Mouse (Mus musculus) heart, embryonic 15.5 days (tissue): ENCODE results near the gene Gm10428. TPM values are rescaled to one million over a fixed set of nuclear protein-coding genes. Genes with fewer than 3 reads are reported as not detected.

Experiments used
- ATAC-seq: fragments of 200-750 bp; cut with Nextera tagmentation; replicated peaks from 2 replicates; pipeline ENCODE4 v1.8.0; 2017; ENCODE audit warnings: low read depth, moderate TSS enrichment; ENCODE audit not compliant: insufficient number of reproducible peaks, insufficient read depth, low FRiP score
- H3K27ac ChIP-seq: fragments of 300-500 bp; sonication (generic); 2 replicates; pipeline ENCODE4 v1.5.1; 2015; ENCODE audit warnings: mild to moderate bottlenecking, inconsistent platforms
- H3K27me3 ChIP-seq: fragments of 300-500 bp; sonication (generic); 2 replicates; pipeline ENCODE4 v1.6.1; 2015; ENCODE audit warnings: inconsistent platforms
- H3K36me3 ChIP-seq: fragments of 300-500 bp; sonication (generic); 2 replicates; pipeline ENCODE4 v1.6.1; 2015; ENCODE audit warnings: mild to moderate bottlenecking, inconsistent platforms
- H3K4me1 ChIP-seq: fragments of 300-500 bp; sonication (generic); replicated peaks from 2 replicates; pipeline ENCODE4 v1.6.1; 2015; ENCODE audit warnings: inconsistent platforms
- H3K4me2 ChIP-seq: fragments of 300-500 bp; sonication (generic); 2 replicates; pipeline ENCODE4 v1.6.1; 2015; ENCODE audit warnings: inconsistent platforms, mild to moderate bottlenecking, moderate library complexity
- H3K4me3 ChIP-seq: fragments of 300-500 bp; sonication (generic); 2 replicates; pipeline ENCODE4 v1.5.1; 2015; ENCODE audit warnings: mild to moderate bottlenecking, inconsistent platforms
- H3K9ac ChIP-seq: fragments of 300-500 bp; sonication (generic); 2 replicates; pipeline ENCODE4 v1.6.1; 2015; ENCODE audit warnings: mild to moderate bottlenecking, inconsistent platforms
- H3K9me3 ChIP-seq: fragments of 300-500 bp; sonication (generic); replicated peaks from 2 replicates; pipeline ENCODE4 v1.6.1; 2016; ENCODE audit warnings: inconsistent platforms
- WGBS: fragments of 180-500 bp; shearing (Covaris S2); methylation state at CpG from one replicate; pipeline ENCODE4 v1.1.7; 2015; ENCODE audit warnings: mixed read lengths; 5-methylcytosine and 5-hydroxymethylcytosine counted together
- polyA plus RNA-seq: library from polyadenylated mRNA; unstranded; fragments of >200 nt; fragmentation: Nextera tagmentation; extraction: Ambion mirVana; gene quantifications from 2 replicates; pipeline ENCODE4 v1.2.1, GENCODE M21; 2015

The Gm10428 gene
- not detected in 2 replicates for polyA plus RNA-seq

- Histone ChIP-seq H3K9ac (no peak within 1 kb of the TSS), H3K9me3 (no peaks in the 10 kb centered on the region), H3K27me3 (peaks cover 21% of the 10 kb centered on the region), H3K4me3 (no peak within 1 kb of the TSS), H3K36me3 (no peaks in the 10 kb centered on the region), H3K27ac (no peak within 1 kb of the TSS), H3K4me2 (no peak within 1 kb of the TSS), H3K4me1 (0 out of 2 replicates have a peak, but pooled peaks cover 3% of the 10 kb centered on the region)
- ATAC-seq: no peak
- WGBS: 81% methylated on average over 8 of the region's 8 CpGs
Measured at GRCm38 (mm10) chr11:62752780-62753179, at the start of gene Gm10428. Gm10428 (plus strand) TSS chr11:62753100.

GRCm38 (mm10) chr11:62706141-62706540 lies 46.8 kb upstream of the Gm10428 start:
- H3K9ac ChIP-seq: no peak overlapping the region
- peaks cover 5% of the 10 kb centered on the region; the same call in 1 of the 2 replicates for H3K4me1 ChIP-seq
- H3K4me2 ChIP-seq: no peak overlapping the region
- H3K9me3 ChIP-seq: no peaks in the 10 kb centered on the region
- no peaks in the 10 kb centered on the region for H3K27me3 ChIP-seq
- H3K4me3 ChIP-seq: no peak overlapping the region
- no peak for ATAC-seq
- WGBS: 81% methylated on average over 2 of the region's 2 CpGs
- H3K36me3 ChIP-seq: no peaks in the 10 kb centered on the region
- no peak overlapping the region for H3K27ac ChIP-seq

- peaks cover 5% of the 10 kb centered on the region; the same call in 1 of the 2 replicates for H3K4me1 ChIP-seq
- H3K9ac ChIP-seq: no peak overlapping the region
- no peak overlapping the region for H3K4me2 ChIP-seq
- no peaks in the 10 kb centered on the region for H3K9me3 ChIP-seq
- no peak overlapping the region for H3K27ac ChIP-seq
- 66% methylated on average over 7 of the region's 7 CpGs for WGBS
- ATAC-seq: no peak
- no peak overlapping the region for H3K4me3 ChIP-seq
- no peaks in the 10 kb centered on the region for H3K27me3 ChIP-seq
- H3K36me3 ChIP-seq: no peaks in the 10 kb centered on the region; the same call in 1 of the 2 replicates
Measured at GRCm38 (mm10) chr11:62708252-62708651, 44.6 kb upstream of the Gm10428 start.

GRCm38 (mm10) chr11:62710657-62711056 lies 42.2 kb upstream of the Gm10428 start:
- Histone ChIP-seq H3K36me3 (peaks cover 17% of the 10 kb centered on the region; the same call in 1 of the 2 replicates), H3K27ac (0 out of 2 replicates have a peak overlapping the region, but pooled peaks have one; percentile 24), H3K4me1 (peaks cover 5% of the 10 kb centered on the region; the same call in 1 of the 2 replicates), H3K27me3 (no peaks in the 10 kb centered on the region), H3K9ac (no peak overlapping the region), H3K4me3 (no peak overlapping the region), H3K4me2 (no peak overlapping the region), H3K9me3 (no peaks in the 10 kb centered on the region)
- ATAC-seq: no peak; the same call in 1 of the 2 replicates
- WGBS: 52% methylated on average over 5 of the region's 5 CpGs

- H3K4me3 ChIP-seq: no peak overlapping the region
- ATAC-seq: no peak
- no peak overlapping the region for H3K4me2 ChIP-seq
- H3K36me3 ChIP-seq: peaks cover 19% of the 10 kb centered on the region
- no peaks in the 10 kb centered on the region for H3K27me3 ChIP-seq
- H3K27ac ChIP-seq: no peak overlapping the region
- peaks cover 7% of the 10 kb centered on the region for H3K4me1 ChIP-seq
- no peak overlapping the region for H3K9ac ChIP-seq
- 72% methylated on average over 8 of the region's 8 CpGs for WGBS
- no peaks in the 10 kb centered on the region for H3K9me3 ChIP-seq
Measured at GRCm38 (mm10) chr11:62728276-62728675, 24.6 kb upstream of the Gm10428 start.

- Histone ChIP-seq H3K4me3 (peak within 1 kb of the TSS; percentile 78), H3K9me3 (no peaks in the 10 kb centered on the region), H3K36me3 (peaks cover 9% of the 10 kb centered on the region), H3K4me2 (peak within 1 kb of the TSS; percentile 88), H3K9ac (peak within 1 kb of the TSS; percentile 64), H3K27ac (peak within 1 kb of the TSS; percentile 69), H3K4me1 (peaks cover 7% of the 10 kb centered on the region), H3K27me3 (no peaks in the 10 kb centered on the region; the same call in 1 of the 2 replicates)
- WGBS: under 1% methylated on average over 48 of the region's 48 CpGs
- ATAC-seq: peak; percentile 93
Measured at GRCm38 (mm10) chr11:62731311-62732021, 21.4 kb upstream of the Gm10428 start, which contains the start of gene Zfp287. Zfp287 (minus strand) TSS chr11:62731905.

GRCm38 (mm10) chr11:62732022-62732387 lies 20.9 kb upstream of the Gm10428 start:
- Histone ChIP-seq H3K9me3 (no peaks in the 10 kb centered on the region), H3K36me3 (peaks cover 9% of the 10 kb centered on the region; the same call in 1 of the 2 replicates), H3K4me2 (peak overlapping the region; percentile 88), H3K9ac (no peak overlapping the region), H3K4me3 (peak overlapping the region; percentile 78), H3K27ac (no peak overlapping the region), H3K4me1 (peaks cover 7% of the 10 kb centered on the region), H3K27me3 (no peaks in the 10 kb centered on the region; the same call in 1 of the 2 replicates)
- ATAC-seq: no peak
- WGBS: 26% methylated on average over 5 of the region's 5 CpGs

- Histone ChIP-seq H3K9me3 (no peaks in the 10 kb centered on the region), H3K4me2 (no peak overlapping the region), H3K27me3 (no peaks in the 10 kb centered on the region; the same call in 1 of the 2 replicates), H3K4me3 (no peak overlapping the region), H3K27ac (no peak overlapping the region), H3K4me1 (peaks cover 7% of the 10 kb centered on the region), H3K9ac (no peak overlapping the region), H3K36me3 (peaks cover 6% of the 10 kb centered on the region; the same call in 1 of the 2 replicates)
- WGBS: 75% methylated on average over 3 of the region's 3 CpGs
- ATAC-seq: no peak
Measured at GRCm38 (mm10) chr11:62732665-62733064, 20.2 kb upstream of the Gm10428 start.

- H3K9me3 ChIP-seq: no peaks in the 10 kb centered on the region
- H3K9ac ChIP-seq: no peak overlapping the region
- peaks cover 5% of the 10 kb centered on the region; the same call in 1 of the 2 replicates for H3K27me3 ChIP-seq
- no peak overlapping the region for H3K27ac ChIP-seq
- H3K36me3 ChIP-seq: no peaks in the 10 kb centered on the region
- H3K4me1 ChIP-seq: peaks cover 4% of the 10 kb centered on the region; the same call in 1 of the 2 replicates
- ATAC-seq: no peak
- no peak overlapping the region for H3K4me3 ChIP-seq
- no peak overlapping the region for H3K4me2 ChIP-seq
- WGBS: 77% methylated on average over 2 of the region's 2 CpGs
Measured at GRCm38 (mm10) chr11:62741186-62741585, 11.7 kb upstream of the Gm10428 start.

GRCm38 (mm10) chr11:62742261-62742957 lies 10.5 kb upstream of the Gm10428 start:
- Histone ChIP-seq H3K4me3 (no peak overlapping the region), H3K9me3 (no peaks in the 10 kb centered on the region), H3K36me3 (no peaks in the 10 kb centered on the region), H3K9ac (no peak overlapping the region), H3K4me1 (peaks cover 8% of the 10 kb centered on the region), H3K27ac (no peak overlapping the region), H3K27me3 (peaks cover 10% of the 10 kb centered on the region), H3K4me2 (no peak overlapping the region)
- WGBS: 68% methylated on average over 10 of the region's 10 CpGs
- ATAC-seq: no peak

GRCm38 (mm10) chr11:62744103-62744502 lies 8.8 kb upstream of the Gm10428 start:
- Histone ChIP-seq H3K27ac (no peak overlapping the region), H3K4me2 (no peak overlapping the region), H3K36me3 (no peaks in the 10 kb centered on the region), H3K4me1 (peaks cover 8% of the 10 kb centered on the region), H3K27me3 (peaks cover 14% of the 10 kb centered on the region), H3K4me3 (no peak overlapping the region), H3K9me3 (no peaks in the 10 kb centered on the region), H3K9ac (no peak overlapping the region)
- 51% methylated on average over 5 of the region's 5 CpGs for WGBS
- no peak for ATAC-seq
